Mouse (Mus musculus): ENCODE results near the gene Jtb.

Jtb gene

GRCm38 (mm10) chr3:90264687-90265033, 33.3 kb downstream of the Jtb start:
- DNase-seq, result no peak

- peak; percentile 95 for DNase-seq
Observed at GRCm38 (mm10) chr3:90265034-90265931, 33.9 kb downstream of the Jtb start, which contains the start of gene Dennd4b. TSS of gene Dennd4b (plus strand) at chr3:90265185.

- DNase-seq, result peak; percentile 20
Observed at GRCm38 (mm10) chr3:90265932-90266741, 34.7 kb downstream of the Jtb start.

- no peak for DNase-seq
Observed at GRCm38 (mm10) chr3:90266901-90267775, 35.7 kb downstream of the Jtb start.

GRCm38 (mm10) chr3:90268190-90268589, 36.8 kb downstream of the Jtb start:
- DNase-seq, result no peak

GRCm38 (mm10) chr3:90268971-90269370, 37.6 kb downstream of the Jtb start:
- DNase-seq, result no peak

GRCm38 (mm10) chr3:90270784-90271183, 39.4 kb downstream of the Jtb start:
- DNase-seq, result no peak

- DNase-seq, result no peak
Observed at GRCm38 (mm10) chr3:90272170-90272569, 40.8 kb downstream of the Jtb start.

- no peak for DNase-seq
Observed at GRCm38 (mm10) chr3:90273855-90274254, 42.5 kb downstream of the Jtb start.

GRCm38 (mm10) chr3:90275286-90275685, 43.9 kb downstream of the Jtb start:
- DNase-seq, result no peak

GRCm38 (mm10) chr3:90276858-90277257, 45.5 kb downstream of the Jtb start:
- DNase-seq, result no peak

GRCm38 (mm10) chr3:90277793-90278192, 46.4 kb downstream of the Jtb start:
- DNase-seq, result no peak

GRCm38 (mm10) chr3:90278211-90278610, 46.8 kb downstream of the Jtb start:
- DNase-seq, result no peak

GRCm38 (mm10) chr3:90279216-90279615, 47.8 kb downstream of the Jtb start:
- no peak for DNase-seq

GRCm38 (mm10) chr3:90279743-90280142, 48.3 kb downstream of the Jtb start:
- peak; percentile 21 for DNase-seq

- no peak for DNase-seq
Observed at GRCm38 (mm10) chr3:90280708-90281107, 49.3 kb downstream of the Jtb start.

- no peak for DNase-seq
Observed at GRCm38 (mm10) chr3:90284150-90284549, 52.8 kb downstream of the Jtb start.
